Mouse (Mus musculus) erythroblast, embryonic 14.5 days (primary cell): ENCODE data around the gene Ccn6. TPM values are rescaled to one million over a fixed set of nuclear protein-coding genes. Genes with fewer than 3 reads are reported as not detected.
"Not testable (repeated sequence)": the region's sequence is repeated elsewhere in the genome, so short reads cannot be mapped to it uniquely, and the experiment has no call there.

Experiments
- H3K27me3 ChIP-seq: 2 replicates; pipeline ENCODE4 v1.6.1; 2012; ENCODE audit warnings: inconsistent platforms; ENCODE audit not compliant: control insufficient read depth
- H3K36me3 ChIP-seq: 2 replicates; pipeline ENCODE4 v1.6.1; 2012; ENCODE audit warnings: mild to moderate bottlenecking, inconsistent platforms; ENCODE audit not compliant: control insufficient read depth
- H3K4me1 ChIP-seq: 2 replicates; pipeline ENCODE4 v1.6.1; 2012; ENCODE audit warnings: inconsistent platforms; ENCODE audit not compliant: control insufficient read depth
- H3K4me3 ChIP-seq: replicated peaks from 2 replicates; pipeline ENCODE3; 2012; ENCODE audit warnings: moderate library complexity, mild to moderate bottlenecking, inconsistent platforms
- H3K9me3 ChIP-seq: 2 replicates; pipeline ENCODE4 v1.6.1; 2012; ENCODE audit warnings: low read length, inconsistent platforms, mixed read lengths; ENCODE audit not compliant: control insufficient read depth
- GATA1 ChIP-seq: IDR thresholded peaks from 2 replicates; pipeline ENCODE4 v1.6.1; 2012; ENCODE audit warnings: low read length, inconsistent platforms, mixed read lengths
- TAL1 ChIP-seq: IDR thresholded peaks from 3 replicates; pipeline ENCODE4 v1.6.1; 2012; ENCODE audit warnings: low read length, inconsistent platforms, mixed read lengths
- polyA plus RNA-seq: library from polyadenylated mRNA; stranded (reverse); fragments of >175 nt; gene quantifications from 2 replicates; pipeline ENCODE4 v1.2.3, GENCODE M21; 2012

Gene Ccn6
- not detected in 2 replicates for polyA plus RNA-seq

DNA sequence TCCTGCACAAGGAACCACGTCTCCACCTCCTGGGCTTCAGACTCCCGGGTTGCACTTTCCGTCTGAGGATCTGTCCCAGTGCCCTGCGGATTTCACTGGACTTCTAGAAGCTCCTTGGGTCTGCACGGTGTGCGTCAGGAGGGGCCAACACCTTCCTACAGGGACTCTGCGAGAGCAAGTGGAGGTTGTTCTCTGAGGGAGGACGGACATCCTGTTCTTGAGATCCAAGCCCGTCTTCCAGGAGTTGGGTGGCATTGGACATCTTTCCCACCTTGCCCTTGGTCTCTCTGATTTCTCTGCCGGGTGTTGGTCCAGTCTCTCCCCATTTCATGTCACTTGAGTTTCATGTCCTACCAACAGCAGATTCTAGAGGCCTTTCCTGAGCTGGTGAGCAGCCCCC is at the start of gene Ccn6:
Gene Ccn6, minus strand, starts transcription at position 101 of the 400 bp plus-strand sequence.
- no peak within 1 kb of the TSS for H3K4me3 ChIP-seq
- TF ChIP-seq TAL1, result no peak
- no peak for TF ChIP-seq GATA1
- H3K27me3 ChIP-seq, result peaks cover 33% of the 10 kb centered on the region
- H3K4me1 ChIP-seq, result no peaks in the 10 kb centered on the region
- no peaks in the 10 kb centered on the region for H3K9me3 ChIP-seq
- no peaks in the 10 kb centered on the region for H3K36me3 ChIP-seq

GRCm38 (mm10) chr10:39210031-39210430 is 46.4 kb upstream of the Ccn6 start:
- no peaks in the 10 kb centered on the region for H3K4me1 ChIP-seq
- H3K4me3 ChIP-seq, result no peak overlapping the region
- no peaks in the 10 kb centered on the region for H3K36me3 ChIP-seq
- H3K9me3 ChIP-seq, result no peaks in the 10 kb centered on the region
- H3K27me3 ChIP-seq, result no peaks in the 10 kb centered on the region
- TF ChIP-seq TAL1 (no peak), GATA1 (no peak)

DNA sequence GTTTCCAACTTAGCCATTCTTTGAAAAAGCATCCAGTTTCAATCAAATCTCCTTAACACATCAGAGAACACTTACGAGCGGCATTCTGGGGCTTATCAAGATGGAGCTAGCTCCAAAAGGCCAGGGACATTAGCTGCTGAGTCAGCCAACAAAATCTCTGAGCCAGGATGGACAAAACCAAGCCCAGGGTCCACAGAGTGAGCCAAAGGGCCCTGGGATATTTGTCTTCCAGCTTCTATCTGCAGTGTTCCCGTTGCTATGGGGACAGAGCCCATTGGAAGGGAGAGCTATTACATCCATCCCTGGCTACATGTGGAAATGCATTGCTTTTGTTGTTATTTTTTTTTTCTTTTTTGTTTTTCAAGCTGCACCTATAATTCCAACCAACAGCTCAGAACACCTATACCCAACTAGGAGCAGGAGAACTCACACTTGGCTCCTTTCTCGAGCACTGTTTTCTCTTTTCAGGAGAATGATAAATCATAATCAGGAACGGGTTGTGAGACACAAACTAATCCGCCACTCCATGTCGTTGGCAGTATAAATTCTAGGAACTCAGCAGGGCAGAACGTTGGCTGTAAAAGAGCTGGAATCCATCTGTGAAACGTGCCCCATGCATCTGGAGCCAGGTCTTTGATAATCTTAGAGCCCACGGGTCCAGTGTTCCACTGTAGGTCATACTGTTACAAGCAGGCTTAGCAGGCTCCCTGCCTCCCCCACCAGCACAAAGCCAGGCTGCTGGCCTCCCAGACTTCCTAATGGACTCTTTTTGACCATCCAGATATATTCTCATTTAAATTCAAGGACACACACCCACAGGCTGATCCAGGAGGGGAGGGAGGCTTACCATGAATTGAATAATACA is 45.8 kb upstream of the Ccn6 start:
- Histone ChIP-seq H3K4me3 (no peak overlapping the region), H3K4me1 (no peaks in the 10 kb centered on the region), H3K9me3 (no peaks in the 10 kb centered on the region), H3K27me3 (no peaks in the 10 kb centered on the region), H3K36me3 (no peaks in the 10 kb centered on the region)
- TF ChIP-seq TAL1, result no peak
- TF ChIP-seq GATA1, result no peak

- TF ChIP-seq TAL1 (no peak), GATA1 (no peak)
- no peaks in the 10 kb centered on the region for H3K36me3 ChIP-seq
- no peaks in the 10 kb centered on the region for H3K9me3 ChIP-seq
- no peaks in the 10 kb centered on the region for H3K27me3 ChIP-seq
- H3K4me3 ChIP-seq, result no peak overlapping the region
- no peaks in the 10 kb centered on the region for H3K4me1 ChIP-seq
These were observed 45.1 kb upstream of the Ccn6 start for GRCm38 (mm10) chr10:39208712-39209111.

DNA sequence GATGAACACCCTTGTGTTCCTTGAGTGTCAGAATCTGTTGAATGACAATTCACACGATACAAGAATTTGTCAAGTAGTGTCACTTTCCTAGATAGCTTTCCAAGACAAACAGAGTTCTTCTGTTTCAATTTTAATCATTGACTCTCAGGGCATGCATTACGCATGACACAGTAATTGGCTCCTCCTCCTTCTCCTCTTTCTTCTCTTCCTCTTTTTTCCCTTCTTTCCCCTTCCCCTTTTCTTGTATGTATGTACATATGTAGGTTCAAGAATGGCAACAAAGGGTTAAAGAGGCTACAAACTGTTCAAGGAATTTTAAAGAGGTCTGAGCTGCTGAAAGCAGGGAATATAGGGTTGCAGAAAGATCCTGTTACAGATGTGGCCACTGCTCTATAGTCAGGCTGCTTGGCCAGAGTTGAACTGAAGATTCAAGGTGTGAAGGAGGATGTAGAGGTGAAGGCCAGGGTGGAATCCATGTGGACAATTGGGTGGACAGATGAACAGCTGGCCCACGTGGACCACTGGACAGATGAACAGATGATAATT is 43.8 kb upstream of the Ccn6 start:
- TF ChIP-seq TAL1 (no peak), GATA1 (no peak)
- no peak overlapping the region for H3K4me3 ChIP-seq
- no peaks in the 10 kb centered on the region for H3K27me3 ChIP-seq
- H3K36me3 ChIP-seq, result no peaks in the 10 kb centered on the region
- no peaks in the 10 kb centered on the region; the same call in 1 of the 2 replicates for H3K9me3 ChIP-seq
- no peaks in the 10 kb centered on the region for H3K4me1 ChIP-seq

GRCm38 (mm10) chr10:39202490-39202889 is 38.9 kb upstream of the Ccn6 start:
- no peak overlapping the region for H3K4me3 ChIP-seq
- H3K36me3 ChIP-seq, result no peaks in the 10 kb centered on the region
- no peaks in the 10 kb centered on the region for H3K27me3 ChIP-seq
- H3K9me3 ChIP-seq, result no peaks in the 10 kb centered on the region; the same call in 1 of the 2 replicates
- no peaks in the 10 kb centered on the region for H3K4me1 ChIP-seq
- TF ChIP-seq GATA1 (no peak), TAL1 (no peak)

DNA sequence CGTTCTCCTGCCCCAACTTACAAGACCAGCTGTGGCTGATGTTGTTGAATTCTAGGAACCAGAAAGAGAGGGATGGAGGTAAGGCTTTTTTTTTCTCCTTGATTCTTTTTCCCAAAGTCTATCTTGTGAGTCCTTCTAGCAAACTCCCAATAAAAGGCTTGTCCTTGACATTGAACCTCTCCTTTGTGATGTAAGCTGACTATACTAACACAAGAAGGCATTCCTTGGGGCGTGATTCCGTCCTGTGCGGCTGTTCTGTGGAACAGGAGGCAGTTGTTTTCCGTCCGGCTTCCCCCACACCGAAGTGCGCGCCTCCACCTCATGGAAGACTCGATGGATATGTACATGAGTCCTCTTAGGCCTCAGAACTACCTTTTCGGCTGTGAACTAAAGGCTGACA is 34.6 kb upstream of the Ccn6 start:
- H3K9me3 ChIP-seq, H3K4me1 ChIP-seq, H3K27me3 ChIP-seq, H3K4me3 ChIP-seq, H3K36me3 ChIP-seq: not testable (repeated sequence)

DNA sequence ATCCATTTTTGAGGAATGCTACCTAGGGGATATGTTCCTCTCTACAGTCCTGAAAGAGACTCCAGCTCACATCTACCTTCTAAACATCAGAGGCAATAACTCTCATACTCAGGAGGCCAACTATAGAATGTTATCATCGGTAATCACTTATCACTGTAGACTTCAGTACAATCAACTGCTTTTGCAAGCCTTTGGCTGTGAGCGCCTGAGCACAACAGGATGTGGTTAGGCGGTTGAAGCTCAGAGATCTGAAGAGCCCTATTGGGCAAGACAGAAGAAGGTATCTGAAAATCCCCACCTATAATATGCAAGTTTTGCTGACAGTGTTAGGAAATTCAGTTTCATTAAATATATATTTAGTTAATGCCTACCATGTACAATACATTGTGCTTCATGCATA is 29.1 kb upstream of the Ccn6 start:
- Histone ChIP-seq H3K4me3 (no peak overlapping the region), H3K9me3 (0 out of 2 replicates have a peak, but pooled peaks cover 3% of the 10 kb centered on the region), H3K36me3 (no peaks in the 10 kb centered on the region), H3K27me3 (no peaks in the 10 kb centered on the region), H3K4me1 (no peaks in the 10 kb centered on the region)
- no peak for TF ChIP-seq TAL1

GRCm38 (mm10) chr10:39185545-39185906 is 21.9 kb upstream of the Ccn6 start:
- H3K36me3 ChIP-seq, result no peaks in the 10 kb centered on the region
- no peak overlapping the region for H3K4me3 ChIP-seq
- no peaks in the 10 kb centered on the region for H3K4me1 ChIP-seq
- no peaks in the 10 kb centered on the region for H3K9me3 ChIP-seq
- TF ChIP-seq GATA1 (no peak), TAL1 (no peak)
- H3K27me3 ChIP-seq, result no peaks in the 10 kb centered on the region
